9 mouse cellular contexts compared by ENCODE assay signal in the genomic region with DNA sequence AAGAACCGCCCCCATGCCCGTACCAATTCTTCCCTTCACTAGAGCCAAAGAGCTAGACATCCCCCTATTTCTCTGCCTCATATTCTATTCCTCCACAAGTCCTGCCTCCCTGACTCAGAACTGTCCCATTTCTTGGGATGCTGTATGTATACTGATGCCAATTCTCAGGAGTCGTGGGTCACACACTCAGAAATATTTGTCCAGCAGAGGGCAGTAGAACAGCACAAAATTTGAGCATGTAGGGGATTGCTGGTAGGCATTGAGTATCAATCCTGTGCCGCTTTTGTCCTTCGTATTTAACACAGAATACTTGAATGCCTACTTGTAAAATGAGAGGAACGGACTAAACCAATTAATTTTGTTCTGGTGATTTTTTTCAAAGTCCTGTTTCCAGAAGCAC. TPM values are rescaled to one million over a fixed set of nuclear protein-coding genes. Genes with fewer than 3 reads are reported as not detected.
A peak's percentile ranks its signal among the peaks of the same experiment; 100 is the strongest.
DNase-seq lines count a peak whose midpoint lies in the region; ATAC-seq lines count a peak whose summit lies in the region.
"Had no signal": no experiment of that assay in that cellular context is flagged by ENCODE, and none has a peak within 500 bp of the region (broad histone marks: within the 10 kb centered on the region; RNA-seq: fewer than 3 reads in every experiment).

No protein-coding gene starts in this region.

- no peaks in the 10 kb centered on the region for H3K4me1 ChIP-seq in intestine, embryonic 15.5 days (replicated peaks)
- H3K4me1 ChIP-seq in midbrain, embryonic 12.5 days = no peaks in the 10 kb centered on the region
- H3K4me1 ChIP-seq: stomach, embryonic 15.5 days had no signal

- H3K27ac ChIP-seq in intestine, embryonic 15.5 days = no peak overlapping the region
- no peak overlapping the region for H3K27ac ChIP-seq in midbrain, embryonic 12.5 days (replicated peaks)
- H3K27ac ChIP-seq: stomach, embryonic 15.5 days had no signal

- H3K27me3 ChIP-seq in intestine, embryonic 15.5 days (replicated peaks) = no peaks in the 10 kb centered on the region
- H3K27me3 ChIP-seq in midbrain, embryonic 12.5 days = no peaks in the 10 kb centered on the region
- H3K27me3 ChIP-seq: stomach, embryonic 15.5 days had no signal

- ATAC-seq in intestine, embryonic 15.5 days = peak; percentile 80
- ATAC-seq in midbrain, embryonic 12.5 days (ENCODE audit: low FRiP score, low read depth) = peak; percentile 85

- no peaks in the 10 kb centered on the region for H3K36me3 ChIP-seq in intestine, embryonic 15.5 days
- no peaks in the 10 kb centered on the region for H3K36me3 ChIP-seq in midbrain, embryonic 12.5 days
- H3K36me3 ChIP-seq: stomach, embryonic 15.5 days had no signal

- no peak overlapping the region for H3K4me2 ChIP-seq in intestine, embryonic 15.5 days (replicated peaks)
- H3K4me2 ChIP-seq in midbrain, embryonic 12.5 days (replicated peaks) = no peak overlapping the region
- H3K4me2 ChIP-seq: stomach, embryonic 15.5 days had no signal

- 28% methylated on average over 6 of the region's 6 CpGs for WGBS in intestine, embryonic 15.5 days
- 30% methylated on average over 6 of the region's 6 CpGs for WGBS in midbrain, embryonic 12.5 days

- H3K9ac ChIP-seq in intestine, embryonic 15.5 days = no peak overlapping the region
- H3K9ac ChIP-seq in midbrain, embryonic 12.5 days (replicated peaks) = no peak overlapping the region
- H3K9ac ChIP-seq: stomach, embryonic 15.5 days had no signal

- DNase-seq in urinary bladder, postnatal 14 days (ENCODE audit: low spot score) = peak; percentile 65
- DNase-seq in urinary bladder, postnatal 10 days (ENCODE audit: low spot score) = no peak
- DNase-seq in cerebellum, adult 9-11 months = peak; percentile 60
- DNase-seq in frontal cortex, postnatal 25 days (ENCODE audit: low spot score in 2 of 2) = peak; percentile 19 to 62
- DNase-seq in left cerebral cortex, adult 8-10 months (ENCODE audit: low spot score in 2 of 2) = peak; percentile 22 to 30
- peak; percentile 18 to 62 for DNase-seq in spleen, postnatal 10 days (ENCODE audit: low spot score in 2 of 2)

- H3K9me3 ChIP-seq in intestine, embryonic 15.5 days = no peaks in the 10 kb centered on the region
- no peaks in the 10 kb centered on the region for H3K9me3 ChIP-seq in midbrain, embryonic 12.5 days
- H3K9me3 ChIP-seq: stomach, embryonic 15.5 days had no signal

- H3K4me3 ChIP-seq in intestine, embryonic 15.5 days (replicated peaks) = no peak overlapping the region
- H3K4me3 ChIP-seq in midbrain, embryonic 12.5 days = no peak overlapping the region
- H3K4me3 ChIP-seq: stomach, embryonic 15.5 days had no signal

RNA-seq across cellular contexts. Expression of a gene that starts 27.3 kb away (rescaled TPM):
- 0.64 and 0.67 TPM in 2 replicates for polyA plus RNA-seq in intestine, embryonic 15.5 days (2015; fragmentation: Nextera tagmentation; extraction: Ambion mirVana)
- under 1 TPM; 0.48 to 0.88 (median 0.56) TPM for total RNA-seq in left cerebral cortex, adult 8-10 months (2022)
- 0.28 and 0.71 TPM in 2 replicates for polyA plus RNA-seq in midbrain, embryonic 12.5 days (2016; fragmentation: Nextera tagmentation; extraction: Ambion mirVana)

RNA-seq across cellular contexts. Expression of a gene that starts 38.2 kb away (rescaled TPM):
- polyA plus RNA-seq in intestine, embryonic 15.5 days (2015; fragmentation: Nextera tagmentation; extraction: Ambion mirVana) = 38.3 and 40.9 TPM in 2 replicates
- 10 to 100 TPM; 42.9 to 46.0 (median 45.4) TPM for total RNA-seq in left cerebral cortex, adult 8-10 months (2022)
- 41.8 and 46.4 TPM in 2 replicates for polyA plus RNA-seq in midbrain, embryonic 12.5 days (2016; fragmentation: Nextera tagmentation; extraction: Ambion mirVana)

RNA-seq across cellular contexts. Expression of a gene that starts 38.3 kb away (rescaled TPM):
- 21.7 and 22.0 TPM in 2 replicates for polyA plus RNA-seq in intestine, embryonic 15.5 days (2015; fragmentation: Nextera tagmentation; extraction: Ambion mirVana)
- total RNA-seq in left cerebral cortex, adult 8-10 months (2022) = 10 to 100 TPM; 47.0 to 60.6 (median 52.4) TPM
- polyA plus RNA-seq in midbrain, embryonic 12.5 days (2016; fragmentation: Nextera tagmentation; extraction: Ambion mirVana) = 20.4 and 20.6 TPM in 2 replicates
